Mouse (Mus musculus) urinary bladder, postnatal 4 days (tissue): ENCODE measurements at regions not wholly inside any gene's neighbourhood (a gene's known extent, or its start where the extent isn't known, plus 50 kb on each side); places are given as distances from the start of the nearest gene placed in this dataset.

Source experiments
- DNase-seq, 2 experiments: peaks; one replicate each; pipeline ENCODE4 v3.0.0; 2021 to 2022; ENCODE audit warnings: low spot score in 2 of 2

DNA sequence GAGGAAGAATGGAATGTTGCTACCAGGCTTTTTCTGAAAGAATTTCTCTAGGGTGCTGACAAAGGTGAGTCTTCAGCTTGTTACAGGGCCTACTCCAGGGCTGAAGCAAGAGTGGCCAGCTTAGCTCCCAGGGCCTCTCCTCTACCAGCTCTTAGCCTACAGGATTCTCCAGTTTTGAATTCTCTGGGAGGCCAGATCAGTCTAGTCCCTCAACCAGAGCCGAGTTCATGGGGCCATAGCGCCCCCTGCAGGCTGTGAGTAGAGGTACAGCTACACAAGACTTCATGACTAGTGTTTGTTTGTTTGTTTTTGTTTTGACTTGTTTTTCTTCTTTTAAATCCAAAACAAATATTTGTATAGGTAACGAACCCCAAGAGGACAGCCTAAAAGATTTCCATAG is 211.8 kb upstream of the Eef2kmt start:
- no peak for DNase-seq

DNA sequence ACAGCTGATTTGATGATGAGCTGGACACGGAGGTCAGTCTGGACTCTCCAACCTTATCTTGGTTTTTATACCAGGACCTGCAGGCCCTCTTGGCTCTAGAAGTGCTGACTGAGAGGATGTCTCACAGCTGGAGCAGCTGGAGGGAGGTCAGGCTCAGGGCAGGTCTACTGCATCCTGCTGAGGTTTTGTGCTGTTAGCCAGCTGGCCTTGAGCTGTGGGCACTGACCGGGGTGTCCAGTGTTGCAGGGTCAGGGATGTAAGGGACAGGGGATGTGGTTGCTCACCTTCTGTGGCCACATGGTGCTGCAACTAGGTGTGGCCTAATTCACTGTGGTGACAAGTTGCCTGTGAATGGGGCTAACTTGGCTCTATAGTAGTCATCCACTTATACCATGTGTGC is 211.0 kb upstream of the Eef2kmt start:
- DNase-seq: no peak

DNA sequence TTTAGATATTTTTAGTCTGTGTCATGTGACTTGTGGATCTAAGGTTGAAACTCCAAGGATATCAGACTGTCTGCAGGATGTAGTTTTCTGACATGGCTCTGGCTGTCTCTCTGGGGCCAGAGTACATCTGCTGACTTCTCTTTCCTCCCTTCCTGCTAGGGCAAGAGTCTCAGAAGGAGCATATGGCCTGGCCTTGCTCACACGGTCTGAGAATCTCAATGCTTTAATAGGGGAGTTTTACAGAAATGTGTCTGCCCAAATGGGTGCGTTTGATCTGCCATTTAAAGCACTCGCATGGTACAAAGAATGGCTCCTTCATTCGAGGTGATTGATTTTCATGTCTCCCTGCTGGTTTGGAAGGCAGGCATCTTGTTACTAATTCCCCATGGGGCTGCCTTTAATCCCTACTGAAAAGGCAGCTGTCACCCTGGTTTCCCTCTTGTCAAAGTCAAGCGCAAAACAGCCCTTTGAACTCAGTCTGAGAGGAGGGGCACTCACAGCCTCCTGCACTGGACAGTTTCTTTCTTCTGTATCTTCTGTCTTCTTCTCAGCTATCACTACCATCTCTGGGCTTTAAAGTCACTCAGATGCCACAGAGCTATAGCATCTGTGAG is 199.7 kb upstream of the Eef2kmt start:
- no peak for DNase-seq

DNA sequence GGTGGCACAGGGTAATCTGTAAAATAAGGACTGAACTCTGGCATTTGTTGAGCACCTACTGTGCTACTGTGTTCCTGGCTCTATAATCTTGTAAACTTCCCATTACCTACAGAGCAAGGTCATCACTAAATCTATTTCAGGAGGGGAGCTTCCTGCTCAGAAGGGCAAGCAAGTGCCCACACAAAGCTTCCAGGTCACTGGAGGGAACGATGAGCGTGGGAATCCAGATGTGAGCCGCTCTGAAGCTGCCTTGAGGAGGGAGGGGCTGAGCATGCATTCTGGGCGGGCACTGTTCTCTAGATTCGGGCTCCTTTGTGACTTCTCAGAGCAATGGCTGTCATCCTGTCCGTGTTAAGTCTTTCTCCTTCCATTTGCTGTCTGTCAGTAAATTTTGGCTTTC is 198.5 kb upstream of the Eef2kmt start:
- no peak for DNase-seq

DNA sequence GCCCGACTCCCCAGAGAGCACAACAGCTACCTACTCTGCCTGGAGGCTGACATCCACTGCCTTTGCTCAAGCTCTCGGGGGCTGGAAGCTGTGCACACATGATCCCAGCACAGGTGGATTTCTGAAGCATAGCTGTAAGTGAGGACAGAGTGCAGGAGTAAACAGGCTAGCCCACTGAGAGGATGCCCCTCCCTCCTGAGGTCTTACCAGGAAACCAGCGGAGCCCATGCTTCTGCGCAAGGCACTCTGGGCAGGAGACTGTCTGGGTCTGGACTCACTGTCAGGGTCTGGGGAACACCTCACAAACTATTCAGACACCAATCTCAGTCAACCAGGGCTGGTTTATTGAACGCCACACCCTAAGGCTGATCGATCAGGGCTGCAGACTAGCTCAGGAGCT is 197.2 kb upstream of the Eef2kmt start:
- DNase-seq: no peak

DNA sequence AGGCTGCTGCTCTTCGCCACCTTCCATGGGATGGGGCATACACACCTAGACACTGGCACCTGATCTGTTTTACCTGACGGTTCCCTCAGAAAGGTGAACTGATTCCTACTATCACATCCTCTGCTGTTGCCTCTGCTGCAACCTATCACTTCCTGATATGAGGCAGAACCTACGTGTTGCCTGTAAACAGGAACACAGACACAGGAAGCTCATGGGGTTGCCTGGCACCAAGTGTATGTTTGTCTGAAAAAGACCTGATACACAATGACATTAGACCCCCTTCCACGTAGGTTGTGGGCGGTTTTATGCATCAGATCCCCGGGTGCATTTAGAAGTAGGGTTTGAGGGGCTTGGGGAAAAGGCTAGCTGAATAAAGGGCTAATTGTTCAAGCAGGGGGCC is 190.0 kb upstream of the Eef2kmt start:
- no peak for DNase-seq

DNA sequence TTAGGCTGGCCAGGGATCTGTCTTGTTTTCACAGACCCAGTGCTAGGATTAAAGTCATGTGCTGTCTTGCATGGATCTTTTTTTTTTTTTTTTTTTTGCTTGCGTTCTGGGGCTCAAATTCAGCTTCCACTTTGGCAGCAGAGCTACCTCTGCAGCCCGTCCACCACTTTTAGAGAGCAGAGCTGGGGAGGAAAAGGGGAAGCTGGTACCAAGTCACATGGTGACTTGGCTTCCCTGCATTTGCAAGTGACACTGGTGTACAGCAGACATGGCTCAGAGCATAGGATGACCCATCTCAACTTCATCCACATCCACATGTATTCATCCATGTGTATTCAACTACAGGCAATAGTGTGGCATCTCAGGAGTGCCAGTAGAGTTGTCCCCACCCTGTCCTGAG is 189.0 kb upstream of the Eef2kmt start:
- DNase-seq: no peak

DNA sequence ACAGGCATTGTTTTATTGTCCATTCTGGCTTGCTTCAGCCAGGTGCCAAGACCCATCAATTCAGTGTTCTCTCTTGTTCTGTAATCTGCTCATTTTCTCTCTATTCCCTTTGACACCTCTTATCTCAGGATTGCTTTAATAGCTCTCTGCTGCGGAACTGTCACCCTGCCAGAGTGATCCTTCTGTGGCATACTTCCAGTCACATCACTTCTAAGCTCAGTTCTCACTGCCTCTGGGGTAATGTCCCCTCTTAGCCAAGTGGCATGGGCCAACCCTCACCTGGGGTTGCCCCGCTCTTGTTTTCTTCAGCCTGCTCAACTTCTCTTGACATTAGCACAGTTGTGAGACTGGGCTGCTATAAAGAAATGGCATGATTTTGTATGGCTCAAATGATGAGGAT is 183.9 kb upstream of the Eef2kmt start:
- DNase-seq: no peak

DNA sequence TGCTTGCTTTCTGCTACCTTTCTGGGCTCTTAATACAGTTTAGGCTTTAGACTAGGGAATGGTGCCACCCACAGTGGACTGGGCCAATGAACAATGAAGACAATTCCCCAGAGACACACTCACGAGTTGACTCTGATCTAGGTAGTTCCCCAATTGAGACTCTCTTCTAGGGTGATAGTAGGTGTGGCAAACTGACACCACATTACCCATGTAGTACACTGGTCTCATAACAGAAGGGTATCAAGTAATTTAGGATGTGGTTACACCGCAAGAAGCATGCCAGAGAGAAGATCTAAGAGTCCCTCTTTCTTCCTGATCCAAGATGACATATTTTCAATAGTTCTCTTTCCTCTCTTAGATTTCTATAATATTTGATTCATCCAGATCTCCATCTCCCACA is 182.6 kb upstream of the Eef2kmt start:
- no peak for DNase-seq

DNA sequence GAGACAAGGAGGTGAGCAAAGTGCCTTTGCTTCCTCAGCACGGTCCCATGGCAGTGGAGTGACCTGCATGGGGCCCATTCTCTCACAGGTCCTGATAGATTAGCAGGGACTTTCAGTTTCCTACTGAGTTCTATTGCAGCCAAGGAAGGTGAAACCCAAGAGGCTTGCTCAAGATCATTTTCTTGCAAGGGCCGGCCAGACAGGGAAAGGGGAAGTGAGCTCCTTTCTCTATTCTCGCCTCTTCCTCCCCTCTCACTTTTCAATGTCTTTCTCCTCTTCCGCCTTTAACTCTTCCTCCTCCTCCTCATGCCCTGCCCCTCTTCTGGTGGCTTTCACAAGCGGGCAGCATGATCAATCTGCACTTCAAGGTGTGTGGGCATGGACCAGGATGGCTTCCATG is 175.9 kb upstream of the Eef2kmt start:
- DNase-seq: no peak

DNA sequence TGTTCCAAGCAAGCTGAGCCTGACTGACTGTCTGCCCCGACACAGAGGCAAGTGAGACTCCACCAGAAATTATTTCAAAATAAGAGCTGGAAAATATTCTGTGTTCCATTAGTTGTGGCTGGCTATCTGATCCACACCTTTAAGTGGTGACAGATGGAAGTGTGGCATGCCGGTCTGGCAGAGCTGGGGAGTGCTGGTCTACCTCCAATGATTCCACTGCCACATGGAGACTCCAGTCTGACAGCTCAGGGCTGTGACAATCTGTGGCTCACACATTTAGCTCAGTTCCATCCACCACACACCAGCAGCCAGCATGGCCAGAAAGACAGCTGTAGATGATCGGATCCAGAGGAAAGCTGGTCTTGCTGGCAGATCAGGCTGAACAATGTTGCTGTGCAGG is 175.3 kb upstream of the Eef2kmt start:
- DNase-seq: no peak

DNA sequence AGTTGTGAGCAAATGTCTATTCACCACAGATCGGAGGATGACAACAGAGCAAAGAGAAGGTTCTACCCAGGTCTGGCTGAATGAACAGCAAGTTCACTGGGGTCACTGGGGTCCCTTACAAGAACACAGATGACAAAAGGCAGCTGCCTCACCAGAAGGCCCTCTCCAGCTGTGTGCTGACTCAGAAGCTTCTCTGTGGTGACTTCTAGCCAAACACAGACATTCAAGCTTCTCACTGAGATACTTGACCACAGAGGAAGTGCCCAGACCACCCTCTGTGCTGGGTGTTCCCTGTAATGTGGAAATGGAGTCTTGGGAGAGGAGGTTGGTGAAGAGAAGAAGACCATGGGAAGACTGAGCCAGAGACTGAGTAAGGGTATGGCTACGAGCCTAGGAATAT is 173.7 kb upstream of the Eef2kmt start:
- DNase-seq: no peak

DNA sequence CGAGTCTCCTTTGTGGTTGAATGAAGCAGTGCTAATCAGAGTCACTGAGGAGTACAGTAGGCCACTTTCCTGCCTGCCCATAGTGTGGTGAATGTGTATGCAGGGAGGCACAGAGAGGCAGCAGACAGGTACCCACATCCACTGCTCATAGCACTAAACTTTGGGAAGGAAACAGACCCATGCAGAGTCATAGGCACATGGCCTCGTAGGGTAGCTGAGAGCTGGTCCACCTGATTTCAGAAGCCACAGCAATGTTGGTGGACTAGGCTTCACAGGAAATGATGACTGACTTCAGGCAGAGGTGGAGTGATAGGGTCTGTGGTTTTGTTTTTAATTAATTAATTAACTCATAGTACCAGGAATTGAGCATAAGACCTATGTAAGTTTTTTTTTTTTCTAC is 170.1 kb upstream of the Eef2kmt start:
- no peak for DNase-seq

DNA sequence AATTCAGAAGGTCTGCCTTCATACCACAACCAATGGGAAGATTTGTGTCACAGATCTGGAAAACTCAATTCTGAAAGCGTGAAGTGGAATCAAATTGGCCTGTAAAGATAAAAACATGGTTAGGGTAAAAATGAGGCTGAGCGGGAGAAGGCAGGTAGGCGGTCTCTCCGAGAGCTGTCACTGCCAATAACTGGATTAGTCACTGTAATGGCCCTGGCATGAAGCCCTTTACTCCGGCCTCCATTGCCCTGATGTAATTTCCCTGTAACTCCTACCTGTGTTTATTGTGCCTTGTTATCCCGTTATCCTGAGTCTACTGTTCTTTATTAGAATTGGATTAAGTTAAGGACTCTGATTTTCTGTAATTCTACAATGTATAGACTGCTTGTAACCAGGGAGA is 166.3 kb upstream of the Eef2kmt start:
- DNase-seq: no peak

DNA sequence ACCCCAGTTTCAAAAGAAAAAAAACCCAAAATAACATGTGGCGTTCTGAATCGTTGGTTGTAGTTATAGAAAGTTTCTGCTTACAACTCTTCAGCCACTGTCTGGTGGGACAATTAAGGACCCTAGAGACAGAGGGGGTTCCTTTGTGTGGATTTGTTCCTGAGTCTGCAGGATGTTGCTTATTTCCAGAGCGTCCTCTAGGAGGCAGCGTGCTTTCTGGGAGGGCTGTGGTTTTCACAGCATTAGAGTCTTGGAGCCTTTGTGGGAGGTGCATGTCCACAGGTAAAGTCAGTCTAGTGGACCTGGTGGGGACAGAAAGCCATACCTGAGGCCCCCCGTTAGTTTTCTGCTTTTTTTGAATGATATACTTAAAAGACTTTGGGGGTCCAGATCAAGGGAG is 165.8 kb upstream of the Eef2kmt start:
- no peak for DNase-seq

DNA sequence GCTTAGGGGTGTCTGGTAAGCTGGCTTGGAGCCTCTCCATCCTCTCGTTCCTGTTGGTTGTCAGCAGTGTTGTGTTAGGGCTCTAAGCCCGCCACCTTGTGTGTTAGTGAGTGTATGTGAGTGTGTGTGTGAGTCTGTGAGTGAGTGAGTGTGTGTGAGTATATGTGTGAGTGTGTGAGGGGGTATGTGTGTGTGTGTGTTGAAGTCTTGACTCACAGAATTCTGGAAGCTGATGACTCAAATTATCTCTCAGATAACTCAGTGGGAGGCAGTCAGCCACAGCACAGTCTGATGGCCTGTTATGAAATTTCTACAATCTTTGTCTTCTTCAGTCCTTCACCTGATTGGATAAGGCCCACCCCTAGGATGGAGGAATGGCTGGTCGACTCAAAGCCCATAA is 163.7 kb upstream of the Eef2kmt start:
- no peak for DNase-seq

DNA sequence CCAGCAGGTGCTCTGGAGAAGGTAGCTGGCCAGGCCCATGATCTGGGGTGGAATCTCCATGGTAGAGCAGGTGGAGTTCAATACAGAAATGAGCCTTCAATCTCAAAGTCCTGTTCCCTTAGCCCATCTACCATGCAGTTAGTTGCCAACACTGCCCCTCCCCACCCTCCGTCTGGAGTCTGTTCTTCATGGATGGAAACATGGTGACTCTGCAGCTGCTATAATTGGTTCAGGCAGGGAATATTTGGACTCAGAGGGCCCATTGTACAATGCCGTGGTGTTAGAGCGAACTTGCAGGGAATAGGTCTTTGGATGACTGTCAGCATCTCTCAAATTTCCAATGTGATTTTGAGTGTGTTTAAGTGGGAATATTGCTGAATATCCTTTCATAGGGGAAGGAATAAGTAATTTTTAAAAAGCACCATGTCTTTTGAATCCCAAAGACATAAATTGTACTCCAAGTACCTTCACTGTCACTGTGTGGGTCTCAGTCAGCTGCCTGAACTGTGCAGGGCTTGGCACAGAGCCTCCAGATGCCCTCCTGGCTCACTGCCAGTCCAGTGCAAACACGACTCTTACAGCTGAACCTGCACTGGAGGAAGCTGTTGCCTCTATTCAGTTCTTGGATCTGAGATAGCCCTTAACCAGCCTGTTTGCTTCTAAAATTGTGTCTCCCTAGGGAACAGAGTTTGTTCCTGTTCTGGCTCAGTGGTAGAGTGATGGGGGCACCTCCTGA is 162.8 kb upstream of the Eef2kmt start:
- no peak for DNase-seq

DNA sequence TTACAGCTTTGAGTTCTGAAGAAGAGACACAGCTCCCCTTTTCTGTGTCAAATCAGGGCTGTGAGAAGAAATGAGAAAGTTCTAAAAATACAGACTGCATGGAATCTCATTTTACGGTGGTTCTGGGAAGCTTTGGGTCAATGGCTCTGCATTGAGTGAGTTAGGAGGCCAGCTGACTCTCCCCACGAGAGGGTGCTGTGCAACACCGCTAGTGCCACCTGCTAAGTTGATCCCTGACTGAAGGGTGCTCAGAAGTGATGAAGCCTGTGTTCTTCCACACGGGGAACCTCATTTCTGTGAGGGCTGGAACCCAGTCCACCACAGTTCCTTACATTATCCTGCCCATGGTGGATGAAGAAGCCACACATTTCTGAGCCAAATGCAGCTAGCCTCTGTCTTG is 159.5 kb upstream of the Eef2kmt start:
- DNase-seq: no peak

DNA sequence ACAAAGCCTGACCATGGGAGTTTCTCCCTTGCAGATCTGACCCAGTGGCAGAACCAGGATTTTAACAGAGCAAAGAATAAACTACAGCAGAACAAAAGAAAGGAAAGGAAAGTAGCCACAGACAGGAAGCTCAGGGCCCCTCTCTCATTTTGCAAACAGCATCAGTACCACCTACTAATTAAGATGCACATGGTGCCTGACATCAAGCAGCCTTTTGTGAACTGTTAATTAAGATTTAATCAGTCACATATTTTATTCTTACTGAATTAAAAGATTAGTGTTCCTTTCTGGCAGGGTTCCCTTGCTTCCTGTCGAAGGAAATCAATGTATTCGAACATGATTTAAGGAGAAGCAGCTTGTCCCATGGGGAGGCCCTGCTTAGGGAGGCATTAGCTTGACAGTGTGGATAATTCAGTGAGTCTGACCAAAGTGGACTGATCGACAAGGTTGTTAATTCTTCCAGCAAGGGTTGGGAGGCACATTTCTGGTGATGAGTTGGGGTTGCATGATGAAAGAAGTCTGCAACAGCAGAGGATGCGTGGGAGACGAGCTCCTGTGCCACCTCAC is 156.1 kb upstream of the Eef2kmt start:
- no peak for DNase-seq

DNA sequence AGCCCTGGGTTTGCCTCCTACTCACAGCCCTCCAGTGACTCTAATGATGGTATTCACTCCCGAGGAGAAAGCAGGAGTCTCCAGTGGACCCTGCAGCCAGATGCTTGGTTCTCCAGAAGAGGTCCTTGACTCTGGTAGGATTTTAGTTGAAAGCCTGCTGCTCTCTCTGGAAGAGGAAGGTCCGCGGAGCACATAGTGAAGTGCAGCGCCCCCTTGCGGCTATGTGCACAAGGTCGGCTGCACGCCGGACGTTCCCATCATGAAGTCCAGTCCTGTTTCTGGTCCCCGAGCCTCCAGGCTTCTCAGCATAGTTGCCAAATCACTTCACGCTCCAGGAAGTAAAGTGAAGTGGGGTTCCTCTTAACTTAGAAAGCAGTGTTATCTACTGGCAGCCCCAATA is 150.9 kb upstream of the Eef2kmt start:
- DNase-seq: peak; percentile 47 to 79

DNA sequence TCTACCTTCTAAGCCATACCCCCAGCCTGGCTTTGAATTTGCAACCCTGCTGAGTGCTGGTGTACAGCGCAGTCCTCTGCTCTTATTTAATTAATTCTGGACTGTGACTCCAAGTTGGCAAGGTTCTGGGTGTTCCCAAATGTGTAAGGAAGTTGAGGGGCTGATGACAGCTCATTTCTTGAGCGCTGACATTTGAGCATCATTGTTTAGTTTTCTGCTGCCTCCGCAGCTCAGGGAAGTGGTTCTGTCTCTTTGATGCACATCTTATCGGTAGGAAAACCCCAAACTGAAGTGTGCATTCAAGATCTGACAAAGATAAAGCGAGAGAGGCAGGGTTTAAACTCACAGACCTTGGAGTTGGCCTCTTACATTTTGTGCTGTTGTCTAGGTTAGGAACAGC is 137.6 kb upstream of the Eef2kmt start:
- DNase-seq: no peak

DNA sequence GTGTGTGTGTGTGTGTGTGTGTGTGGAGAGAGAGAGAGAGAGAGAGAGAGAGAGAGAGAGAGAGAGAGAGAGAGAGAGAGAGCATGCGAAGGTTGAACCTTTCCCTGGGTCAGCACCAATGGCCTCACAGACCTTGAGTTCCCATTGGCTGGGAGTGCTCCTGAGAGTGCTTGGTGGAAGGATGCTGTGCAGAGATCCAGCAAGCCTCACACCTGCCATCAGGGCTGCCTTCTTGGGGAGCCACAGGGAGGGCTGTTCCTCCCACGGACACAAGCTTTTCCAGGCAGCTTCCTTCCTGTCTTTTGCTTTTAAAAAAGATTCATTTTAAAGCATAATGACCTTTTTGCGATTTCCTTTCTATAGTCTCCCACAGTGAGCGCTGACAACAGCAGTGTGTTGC is 127.1 kb upstream of the Eef2kmt start:
- DNase-seq: peak in 1 of 2 experiments; percentile 53

DNA sequence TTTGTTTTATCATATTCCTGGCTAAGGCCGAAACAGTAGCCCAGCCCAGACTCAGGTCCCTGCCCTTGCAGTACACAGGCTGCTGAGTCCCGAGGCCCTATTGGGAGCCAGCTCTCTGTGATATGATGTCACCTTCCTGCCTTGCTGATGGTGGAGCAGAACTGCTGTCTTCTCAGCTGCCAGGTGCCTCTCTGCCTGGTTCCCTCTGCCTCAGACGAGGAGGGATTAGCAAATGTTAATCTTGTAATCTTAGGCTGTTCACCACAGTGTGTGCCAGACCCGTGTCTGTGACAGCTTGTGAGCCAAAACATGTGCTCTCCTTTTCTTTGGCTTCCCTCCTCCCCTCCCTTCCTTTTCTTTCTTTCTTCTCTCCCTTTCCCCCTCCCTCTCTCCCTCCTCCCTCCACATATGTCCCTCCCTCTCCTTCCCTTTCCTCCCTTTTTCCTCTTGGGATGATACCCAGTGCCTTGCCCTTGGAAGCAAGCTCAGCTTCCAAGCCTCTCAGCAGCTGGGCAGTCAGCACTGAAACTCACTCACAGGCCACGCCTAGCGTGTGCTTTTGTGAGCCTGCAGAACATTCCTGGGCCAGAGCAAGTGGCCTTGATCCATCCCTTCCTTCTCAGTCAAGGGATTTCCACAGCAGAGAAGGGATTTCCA is 126.6 kb upstream of the Eef2kmt start:
- peak in 1 of 2 experiments; percentile 51 for DNase-seq
